Mouse (Mus musculus) lung, postnatal 0 days (tissue): Measurements from ENCODE around the gene Zfp1.

ENCODE experiments used
- CTCF ChIP-seq: IDR thresholded peaks from 2 replicates; pipeline ENCODE4 v1.5.1; 2016; ENCODE audit warnings: antibody characterized with exemption, mild to moderate bottlenecking
- EP300 ChIP-seq: IDR thresholded peaks from 2 replicates; pipeline ENCODE4 v1.6.1; 2016; ENCODE audit warnings: antibody characterized with exemption, mild to moderate bottlenecking, control low read depth

GRCm38 (mm10) chr8:111704585-111704984, 61.4 kb downstream of the Zfp1 start:
- TF ChIP-seq CTCF (no peak), EP300 (no peak)
